Mouse (Mus musculus): ENCODE data around the gene Spty2d1. TPM values are rescaled to one million over a fixed set of nuclear protein-coding genes. Genes with fewer than 3 reads are reported as not detected.
"Not testable (repeated sequence)": the region's sequence is repeated elsewhere in the genome, so short reads cannot be mapped to it uniquely, and the experiment has no call there.

The Spty2d1 gene
- polyA plus RNA-seq, 1 experiment from 2014 or later: 14.7 TPM

DNA sequence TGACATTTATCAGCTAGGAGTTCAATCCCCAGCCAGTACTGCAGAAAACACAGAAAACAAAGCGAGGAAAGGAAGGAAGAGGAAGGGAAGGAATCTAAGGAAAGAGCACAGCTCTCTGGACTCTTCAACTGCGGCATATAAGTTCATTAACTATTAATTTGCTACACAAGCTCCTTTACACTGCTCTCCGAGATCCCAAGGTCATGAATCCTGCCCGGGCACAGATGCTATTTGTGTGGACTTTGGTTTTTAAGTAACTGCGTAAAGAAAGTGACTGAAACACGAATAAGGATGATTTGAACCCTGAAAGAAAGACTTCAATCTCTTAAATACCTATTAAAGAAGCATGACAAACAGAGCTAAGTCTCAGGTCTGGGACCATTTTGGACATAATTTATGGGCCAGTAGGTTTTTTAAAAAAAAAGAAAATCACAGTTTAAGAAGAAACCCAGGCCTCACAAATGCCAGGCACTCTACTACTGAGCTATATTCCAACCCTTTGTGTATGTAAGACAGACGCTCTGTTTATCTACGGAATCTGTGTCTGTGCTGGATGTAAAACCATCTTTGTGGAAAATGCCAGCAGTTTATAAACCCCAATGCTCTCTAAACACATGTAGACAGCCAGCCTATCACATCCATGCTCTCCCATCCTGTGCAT is 8.1 kb downstream of the Spty2d1 start:
- 79% methylated on average over 8 of the region's 8 CpGs for WGBS

DNA sequence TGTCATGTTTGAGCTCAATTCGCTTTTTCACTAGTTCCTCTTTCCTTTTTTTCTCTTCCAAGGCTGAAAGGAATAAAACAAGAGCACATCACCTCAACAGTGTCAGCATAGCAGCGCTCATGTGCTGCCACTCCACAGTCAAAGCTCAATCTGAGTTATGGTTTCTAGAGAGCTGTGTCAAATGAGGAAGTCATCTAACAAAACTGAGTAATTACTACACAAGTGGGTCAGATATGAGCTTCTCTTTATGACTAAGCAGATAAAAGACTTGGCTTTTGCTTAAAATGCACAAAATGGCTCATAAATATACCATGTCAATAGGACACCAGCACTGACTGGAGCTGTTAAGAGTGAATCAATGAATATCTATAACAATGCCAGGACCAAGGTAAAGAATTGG is 9.3 kb downstream of the Spty2d1 start:
- Histone ChIP-seq H3K36me3 (peaks cover 47% of the 10 kb centered on the region), H3K4me1 (peaks cover 27% of the 10 kb centered on the region), H3K27ac (no peak overlapping the region), H3K9ac (no peak overlapping the region), H3K27me3 (no peaks in the 10 kb centered on the region), H3K9me3 (replicated peaks) (no peaks in the 10 kb centered on the region), H3K4me3 (no peak overlapping the region), H3K4me2 (replicated peaks) (no peak overlapping the region)
- 97% methylated on average over 2 of the region's 2 CpGs for WGBS
- ATAC-seq (ENCODE audit: low FRiP score): no peak

More for the DNA sequence above, 8.1 kb downstream of the Spty2d1 start:
- 0 out of 2 replicates have a peak overlapping the region, but pooled peaks have one; percentile 18 for H3K9ac ChIP-seq
- H3K36me3 ChIP-seq: peaks cover 37% of the 10 kb centered on the region
- no peaks in the 10 kb centered on the region for H3K27me3 ChIP-seq
- H3K4me3 ChIP-seq: no peak overlapping the region
- no peak overlapping the region for H3K4me2 ChIP-seq (replicated peaks)
- ATAC-seq (ENCODE audit: low FRiP score): peak; percentile 13; the same call in 1 of the 2 replicates
- no peak overlapping the region for H3K27ac ChIP-seq
- peaks cover 32% of the 10 kb centered on the region for H3K4me1 ChIP-seq
- H3K9me3 ChIP-seq (replicated peaks): no peaks in the 10 kb centered on the region

DNA sequence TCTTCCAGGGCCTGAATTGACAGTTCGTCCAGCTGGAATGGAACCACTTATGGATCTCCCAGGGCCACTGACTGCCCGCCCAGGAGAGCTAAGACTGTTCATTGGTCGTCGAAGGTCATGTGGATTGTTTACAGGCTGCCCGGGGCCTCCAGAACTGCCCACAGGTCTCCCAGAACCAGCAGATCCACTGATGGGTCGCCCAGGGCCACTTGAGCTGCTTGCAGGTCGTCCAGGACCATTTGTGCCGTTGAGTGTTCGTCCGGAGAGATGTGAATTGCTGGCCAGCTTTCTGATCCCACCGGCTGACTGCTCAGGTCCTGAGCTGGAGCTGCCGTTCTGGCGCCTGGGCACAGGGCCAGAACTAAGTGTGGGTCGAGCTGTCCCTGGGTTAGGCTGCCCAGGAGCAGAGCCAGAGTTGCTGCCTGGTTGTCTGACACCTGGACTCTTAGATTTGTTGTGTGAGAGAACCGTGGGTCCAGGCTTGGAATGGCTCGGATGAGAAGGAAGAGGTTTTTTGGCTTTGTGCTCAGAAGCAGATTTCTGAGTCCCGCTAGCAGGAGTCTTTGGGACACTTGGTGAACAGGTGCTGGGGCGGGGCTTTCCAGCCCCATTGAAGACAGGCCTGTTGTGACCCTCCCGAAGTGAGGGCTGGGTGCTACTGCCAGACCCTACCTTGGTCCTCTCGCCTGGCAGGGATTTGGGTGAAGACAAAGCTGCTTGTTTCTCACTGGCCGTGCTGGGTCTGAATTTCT is 10.4 kb downstream of the Spty2d1 start:
- Histone ChIP-seq H3K36me3 (peaks cover 57% of the 10 kb centered on the region), H3K4me2 (replicated peaks) (no peak overlapping the region), H3K9me3 (replicated peaks) (no peaks in the 10 kb centered on the region), H3K27ac (no peak overlapping the region), H3K27me3 (no peaks in the 10 kb centered on the region), H3K9ac (no peak overlapping the region), H3K4me1 (peaks cover 17% of the 10 kb centered on the region), H3K4me3 (no peak overlapping the region)
- WGBS: 89% methylated on average over 21 of the region's 21 CpGs
- ATAC-seq (ENCODE audit: low FRiP score): no peak

DNA sequence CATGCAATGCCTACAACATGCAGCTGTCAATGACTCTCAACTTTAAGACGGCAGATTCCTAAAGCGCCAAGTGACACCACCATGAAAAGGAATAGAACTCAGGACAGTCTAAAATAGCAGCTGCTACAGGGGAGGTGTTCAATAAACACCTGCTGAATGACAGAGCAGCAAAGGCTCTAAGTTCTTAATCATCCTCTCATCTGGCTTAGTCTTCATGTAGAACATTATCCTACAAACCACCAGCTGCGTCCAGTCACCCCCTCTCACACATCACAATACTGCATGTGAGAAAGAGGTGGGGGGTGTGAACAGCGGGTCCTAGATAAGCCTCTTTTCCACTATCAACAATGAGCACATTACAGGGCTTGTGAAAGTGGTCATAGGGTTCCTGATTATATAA is 11.2 kb downstream of the Spty2d1 start:
- no peak overlapping the region for H3K27ac ChIP-seq
- no peak overlapping the region for H3K4me3 ChIP-seq
- H3K4me2 ChIP-seq (replicated peaks): no peak overlapping the region
- H3K9me3 ChIP-seq (replicated peaks): no peaks in the 10 kb centered on the region
- H3K36me3 ChIP-seq: peaks cover 59% of the 10 kb centered on the region
- WGBS: 92% methylated on average over 4 of the region's 4 CpGs
- peaks cover 11% of the 10 kb centered on the region for H3K4me1 ChIP-seq
- H3K27me3 ChIP-seq: no peaks in the 10 kb centered on the region
- ATAC-seq (ENCODE audit: low FRiP score): no peak
- H3K9ac ChIP-seq: no peak overlapping the region

DNA sequence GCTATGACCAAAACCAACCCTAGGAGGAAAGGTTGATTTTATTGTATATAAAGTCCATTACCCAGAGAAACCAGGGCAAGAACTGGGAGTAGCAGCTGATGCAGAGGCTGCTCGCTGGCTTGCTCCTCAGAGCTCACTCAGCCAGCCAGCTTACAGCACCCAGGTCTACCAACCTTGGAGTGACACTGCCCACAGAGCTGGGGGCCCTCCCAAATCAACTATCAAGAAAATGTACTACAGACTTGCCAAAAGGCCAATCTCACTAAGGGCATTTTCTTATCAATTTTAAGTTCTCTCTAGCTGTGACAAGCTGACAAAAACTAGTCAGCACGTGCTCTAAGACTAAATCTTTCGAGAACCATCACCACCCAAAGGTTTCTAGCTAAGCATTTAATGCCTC is 12.7 kb downstream of the Spty2d1 start:
- Histone ChIP-seq H3K4me1 (peaks cover 2% of the 10 kb centered on the region), H3K9me3 (replicated peaks) (no peaks in the 10 kb centered on the region), H3K27me3 (no peaks in the 10 kb centered on the region), H3K4me3 (no peak overlapping the region), H3K4me2 (replicated peaks) (no peak overlapping the region), H3K36me3 (peaks cover 64% of the 10 kb centered on the region), H3K9ac (no peak overlapping the region), H3K27ac (no peak overlapping the region)
- 91% methylated on average over 3 of the region's 3 CpGs for WGBS
- no peak for ATAC-seq (ENCODE audit: low FRiP score)

DNA sequence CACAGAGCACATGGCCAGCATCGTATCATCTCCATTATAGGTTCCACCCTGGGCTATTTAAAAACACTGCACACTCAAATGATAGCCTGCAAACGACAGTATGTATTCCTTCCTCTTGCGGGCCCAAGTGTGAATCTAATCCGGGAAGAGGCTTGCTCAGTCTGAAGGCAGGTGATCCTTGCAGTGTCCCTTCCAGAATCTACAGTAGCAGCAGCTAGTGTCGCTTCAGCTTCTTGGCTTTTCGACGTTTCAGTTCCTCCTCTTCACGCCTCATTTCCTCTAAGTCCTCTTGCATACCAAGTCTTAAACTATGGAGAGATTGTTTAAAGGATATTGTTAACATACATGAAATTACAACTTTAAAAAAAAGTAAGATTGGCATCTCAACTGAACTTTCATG is 15.1 kb downstream of the Spty2d1 start:
- no peaks in the 10 kb centered on the region for H3K9me3 ChIP-seq (replicated peaks)
- peaks cover 54% of the 10 kb centered on the region for H3K36me3 ChIP-seq
- WGBS: 84% methylated on average over 8 of the region's 8 CpGs
- no peaks in the 10 kb centered on the region for H3K4me1 ChIP-seq
- H3K4me2 ChIP-seq (replicated peaks): no peak overlapping the region
- no peak for ATAC-seq (ENCODE audit: low FRiP score)
- H3K27ac ChIP-seq: no peak overlapping the region
- no peak overlapping the region for H3K9ac ChIP-seq
- no peaks in the 10 kb centered on the region for H3K27me3 ChIP-seq
- no peak overlapping the region for H3K4me3 ChIP-seq

DNA sequence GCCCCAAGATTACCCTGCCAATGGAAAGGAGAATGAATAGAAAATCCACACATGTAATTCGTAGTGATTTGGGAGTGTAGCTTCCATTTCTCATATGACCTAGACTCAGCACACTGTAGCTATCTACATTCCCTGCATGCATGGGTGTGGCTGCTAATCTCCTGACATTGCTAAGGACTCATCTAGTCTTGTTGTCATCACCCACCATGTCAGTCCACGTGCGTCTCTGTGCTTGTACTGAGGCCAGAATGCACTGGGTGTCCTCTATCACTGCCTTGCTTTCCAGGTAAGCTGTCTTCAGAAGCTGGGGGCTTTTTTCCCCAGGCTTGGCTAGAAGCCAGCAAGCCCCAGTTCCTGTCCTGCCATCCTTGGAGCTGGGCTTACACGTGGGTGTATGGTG is 18.8 kb downstream of the Spty2d1 start:
- H3K36me3 ChIP-seq: peaks cover 22% of the 10 kb centered on the region
- H3K9me3 ChIP-seq (replicated peaks); H3K4me2 ChIP-seq (replicated peaks); H3K4me3 ChIP-seq; H3K27me3 ChIP-seq; H3K9ac ChIP-seq; ATAC-seq (ENCODE audit: low FRiP score); H3K27ac ChIP-seq; H3K4me1 ChIP-seq: not testable (repeated sequence)
- WGBS: 89% methylated on average over 4 of the region's 4 CpGs

DNA sequence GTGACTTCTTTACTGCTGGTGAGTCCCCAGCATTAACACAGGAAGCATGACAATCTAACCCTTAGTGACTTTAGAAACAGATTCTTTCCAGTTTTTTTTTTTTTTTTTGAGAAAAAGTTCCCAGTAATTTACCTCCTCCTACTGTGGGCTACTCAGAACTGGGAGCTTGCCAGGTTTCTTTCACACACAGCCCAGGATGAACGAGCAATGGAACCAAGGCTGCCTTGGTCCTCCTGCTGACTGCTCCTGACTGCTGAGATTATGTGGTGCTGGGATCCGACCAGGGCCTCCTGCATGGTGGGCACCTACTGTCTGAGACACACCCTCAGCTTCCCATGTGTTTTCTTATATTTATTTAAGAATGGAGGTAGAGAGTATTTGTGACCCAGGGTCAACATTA is 21.1 kb downstream of the Spty2d1 start:
- no peak for ATAC-seq (ENCODE audit: low FRiP score)
- Histone ChIP-seq H3K4me1 (no peaks in the 10 kb centered on the region), H3K36me3 (peaks cover 7% of the 10 kb centered on the region; the same call in 1 of the 2 replicates), H3K27ac (no peak overlapping the region), H3K4me3 (no peak overlapping the region), H3K4me2 (replicated peaks) (no peak overlapping the region), H3K9me3 (replicated peaks) (no peaks in the 10 kb centered on the region), H3K27me3 (no peaks in the 10 kb centered on the region), H3K9ac (no peak overlapping the region)
- WGBS: 47% methylated on average over 2 of the region's 2 CpGs

DNA sequence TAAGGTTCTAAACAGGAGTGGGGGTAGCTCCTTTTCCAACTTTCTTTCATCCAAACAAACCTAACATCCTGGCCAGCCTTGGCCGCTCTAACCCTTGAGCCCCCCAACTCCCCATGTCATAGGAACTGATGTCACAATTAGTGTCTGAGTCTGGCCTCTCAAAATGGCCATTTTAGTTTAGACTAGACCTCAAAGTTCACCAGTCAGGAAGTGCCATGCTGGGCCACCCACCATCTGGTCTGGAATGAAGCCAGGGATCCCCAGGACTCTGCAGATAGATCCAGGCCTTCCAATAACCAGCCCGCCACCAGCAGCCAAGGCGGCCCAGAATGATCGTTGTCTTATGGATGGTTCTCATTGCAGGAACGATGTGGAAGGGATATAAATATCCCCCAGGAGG is 21.6 kb downstream of the Spty2d1 start:
- no peaks in the 10 kb centered on the region for H3K9me3 ChIP-seq (replicated peaks)
- H3K4me2 ChIP-seq (replicated peaks): no peak overlapping the region
- H3K9ac ChIP-seq: no peak overlapping the region
- H3K36me3 ChIP-seq: 0 out of 2 replicates have a peak, but pooled peaks cover 6% of the 10 kb centered on the region
- no peak overlapping the region for H3K4me3 ChIP-seq
- H3K4me1 ChIP-seq: no peaks in the 10 kb centered on the region
- no peaks in the 10 kb centered on the region for H3K27me3 ChIP-seq
- H3K27ac ChIP-seq: no peak overlapping the region
- ATAC-seq (ENCODE audit: low FRiP score): no peak
- WGBS: 64% methylated on average over 5 of the region's 5 CpGs

DNA sequence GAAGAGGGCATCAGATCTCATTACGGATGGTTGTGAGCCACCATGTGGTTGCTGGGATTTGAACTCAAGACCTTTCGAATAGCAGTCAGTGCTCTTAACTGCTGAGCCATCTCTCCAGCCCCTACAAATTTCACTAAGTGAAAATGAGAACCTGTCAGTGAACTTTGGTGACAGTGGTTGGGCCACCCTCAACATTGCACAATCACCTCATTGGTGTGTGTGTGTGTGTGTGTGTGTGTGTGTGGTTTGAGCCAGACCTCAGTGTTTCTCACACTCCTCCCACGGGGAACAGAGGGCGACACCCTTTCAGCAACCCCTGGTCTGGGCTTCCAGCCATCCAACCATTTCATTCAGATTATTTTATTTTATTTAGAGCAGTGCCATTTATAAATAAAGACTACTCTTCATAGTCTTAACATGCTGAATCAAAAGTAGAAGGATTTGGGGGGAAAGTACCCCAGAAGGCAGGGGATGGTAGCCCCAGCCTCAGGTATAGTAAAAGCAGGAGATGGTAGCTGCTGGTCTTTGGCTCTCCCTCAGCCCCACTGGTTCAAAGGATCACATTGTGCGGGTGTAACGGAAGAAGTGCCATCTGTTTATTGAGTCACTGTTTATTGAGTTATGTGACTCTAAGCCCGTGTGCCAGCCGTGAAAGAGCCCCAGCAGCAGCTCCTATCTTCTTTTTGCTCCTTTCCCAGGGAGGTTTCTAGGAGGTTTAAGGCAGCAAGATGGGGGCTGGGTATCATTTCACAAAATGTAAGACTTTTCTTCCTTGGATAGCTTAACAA is 22.3 kb downstream of the Spty2d1 start:
- Histone ChIP-seq H3K4me3 (no peak overlapping the region), H3K27ac (no peak overlapping the region), H3K27me3 (no peaks in the 10 kb centered on the region), H3K36me3 (0 out of 2 replicates have a peak, but pooled peaks cover 2% of the 10 kb centered on the region), H3K9me3 (replicated peaks) (no peaks in the 10 kb centered on the region), H3K4me2 (replicated peaks) (no peak overlapping the region), H3K9ac (no peak overlapping the region), H3K4me1 (no peaks in the 10 kb centered on the region)
- WGBS: 56% methylated on average over 8 of the region's 8 CpGs
- no peak for ATAC-seq (ENCODE audit: low FRiP score)

DNA sequence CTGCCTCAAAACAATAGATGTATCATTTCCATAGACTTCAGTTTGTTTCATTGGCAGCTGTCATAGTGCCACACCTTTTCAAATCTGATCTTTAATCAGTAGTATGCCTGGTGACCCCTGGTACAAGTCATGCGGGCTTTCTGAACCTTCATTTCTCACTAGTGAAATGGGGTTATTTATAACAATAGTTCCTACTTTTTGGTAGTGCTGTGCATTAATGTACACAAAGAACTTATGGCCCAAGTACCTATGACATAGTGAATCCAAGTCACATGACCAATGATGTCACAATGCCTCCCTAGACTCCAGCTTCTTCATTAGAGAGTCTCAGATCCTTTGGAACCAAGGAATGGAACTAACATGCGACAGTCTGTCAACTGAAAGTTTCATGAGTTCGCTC is 24.9 kb downstream of the Spty2d1 start, which contains the start of gene Gm9999:
Gene Gm9999 (plus strand): TSS at position 301 of the 400 bp plus-strand sequence.
- no peak for ATAC-seq (ENCODE audit: low FRiP score)
- no peaks in the 10 kb centered on the region for H3K9me3 ChIP-seq (replicated peaks)
- H3K36me3 ChIP-seq: no peaks in the 10 kb centered on the region
- no peak within 1 kb of the TSS for H3K27ac ChIP-seq
- no peak within 1 kb of the TSS for H3K4me2 ChIP-seq (replicated peaks)
- H3K27me3 ChIP-seq: no peaks in the 10 kb centered on the region
- WGBS: 92% methylated on average over 3 of the region's 3 CpGs
- no peaks in the 10 kb centered on the region for H3K4me1 ChIP-seq
- H3K4me3 ChIP-seq: no peak within 1 kb of the TSS
- H3K9ac ChIP-seq: no peak within 1 kb of the TSS

DNA sequence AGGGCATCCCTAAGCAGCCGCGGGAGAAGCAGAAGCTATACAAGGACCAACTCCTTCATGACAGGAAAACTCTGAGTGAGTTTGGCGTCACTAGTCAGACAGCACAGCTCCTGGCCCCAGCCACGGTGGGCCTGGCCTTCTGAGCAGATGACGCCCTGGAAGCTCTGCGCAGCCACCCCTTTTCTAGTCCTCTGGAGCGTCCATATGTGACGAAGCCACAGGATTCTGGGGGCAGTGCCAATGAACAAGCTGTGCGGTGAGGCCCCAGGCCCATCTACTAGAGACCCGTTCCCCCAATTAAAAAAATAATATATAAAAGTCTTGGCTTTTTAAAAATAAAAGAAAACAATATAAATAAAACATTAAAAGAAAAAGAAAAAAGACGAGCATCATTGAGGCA is 32.8 kb downstream of the Spty2d1 start:
- Histone ChIP-seq H3K9me3 (replicated peaks) (no peaks in the 10 kb centered on the region), H3K4me2 (replicated peaks) (no peak overlapping the region), H3K27ac (no peak overlapping the region), H3K4me1 (no peaks in the 10 kb centered on the region), H3K4me3 (no peak overlapping the region), H3K9ac (no peak overlapping the region), H3K27me3 (no peaks in the 10 kb centered on the region), H3K36me3 (no peaks in the 10 kb centered on the region)
- WGBS: 93% methylated on average over 11 of the region's 11 CpGs
- ATAC-seq (ENCODE audit: low FRiP score): no peak

Measured in hindbrain, embryonic 12.5 days (tissue).